Mouse (Mus musculus) telencephalon, adult 2 months (tissue): ENCODE results near the gene Olfr923.
"Not testable (repeated sequence)": the region's sequence is repeated elsewhere in the genome, so short reads cannot be mapped to it uniquely, and the experiment has no call there.

Experiments used
- DNase-seq: peaks from one replicate; pipeline ENCODE4 v3.0.0-alpha.2; 2011; ENCODE audit warnings: low read depth, low spot score

Olfr923 gene

DNA sequence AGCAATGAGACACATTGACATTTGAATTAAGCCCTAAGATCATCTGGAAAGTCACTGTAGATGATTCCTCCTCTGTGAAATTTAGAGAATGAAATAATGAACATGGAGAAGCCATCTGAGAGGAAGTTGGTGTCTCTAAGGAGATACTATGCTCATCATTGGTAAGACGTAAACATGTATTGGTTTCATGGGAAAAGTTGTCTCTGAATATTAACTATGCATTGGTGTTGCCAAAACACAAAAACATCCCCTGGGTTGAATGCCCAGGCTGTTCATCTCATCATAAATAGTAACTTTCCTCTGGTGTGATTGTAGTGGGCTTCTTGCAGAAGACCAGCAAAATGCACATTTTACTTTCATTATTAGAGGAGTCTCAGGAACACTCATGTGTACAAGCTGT lies at the start of gene Olfr923:
Gene Olfr923 (plus strand): TSS at position 301 of the 400 bp plus-strand sequence.
- no peak for DNase-seq

DNA sequence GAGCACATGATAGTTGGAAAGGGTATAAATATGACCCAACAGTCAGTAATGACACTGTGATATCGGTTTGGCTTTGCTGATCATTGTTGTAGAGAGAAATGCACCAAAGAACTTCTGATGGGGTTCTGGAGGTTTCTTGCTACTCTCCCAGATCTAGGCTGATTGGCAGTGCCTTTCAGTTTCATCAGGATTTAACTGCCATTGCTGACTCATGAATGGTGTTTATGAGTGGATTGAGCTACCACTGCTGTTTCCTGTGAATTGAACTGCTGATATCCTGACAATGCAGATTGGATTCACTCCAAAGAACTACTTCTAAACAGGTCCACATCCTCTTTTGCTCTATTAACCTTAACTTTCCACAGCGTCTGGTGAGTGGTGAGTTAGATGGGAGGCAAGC lies 33.7 kb upstream of the Olfr923 start:
- DNase-seq = no peak

DNA sequence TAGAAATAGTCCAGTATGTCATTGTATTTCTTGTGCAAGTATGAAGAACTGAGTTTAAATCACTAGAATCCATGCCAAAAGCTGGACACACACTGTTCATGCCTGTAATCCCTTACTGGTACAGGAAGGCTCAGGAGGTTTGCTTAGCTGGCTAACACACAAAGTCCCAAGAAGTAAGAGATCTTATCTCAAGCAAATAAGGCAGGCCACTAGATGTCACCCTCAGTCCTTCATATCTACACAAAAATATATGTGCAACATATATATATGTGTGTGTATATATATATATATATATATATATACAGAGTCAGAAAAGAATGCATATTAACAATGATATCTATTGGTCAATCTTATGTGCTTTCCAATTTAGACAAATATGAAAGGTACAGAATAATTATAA lies 20.6 kb upstream of the Olfr923 start:
- peak; percentile 15 for DNase-seq

DNA sequence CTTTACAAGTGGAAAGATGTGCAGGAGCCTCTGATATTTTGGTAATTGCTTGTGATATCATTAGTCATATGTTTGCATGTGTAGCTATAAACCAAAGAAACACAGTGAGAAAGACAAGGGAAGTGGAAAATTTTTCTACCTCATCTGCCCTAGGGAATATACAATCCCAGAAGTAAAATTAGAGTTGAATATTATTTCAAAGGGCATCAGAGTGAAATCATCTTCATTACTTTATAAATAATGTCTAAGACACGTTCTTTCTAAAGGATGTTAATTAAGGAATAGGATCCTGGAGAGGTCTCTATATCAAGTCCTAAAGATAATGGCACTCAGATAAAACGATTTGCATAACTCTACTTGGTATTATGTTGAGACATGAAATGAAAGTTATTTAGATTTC lies 12.0 kb upstream of the Olfr923 start, which contains the start of gene Olfr922:
Gene Olfr922 (plus strand): TSS at position 301 of the 400 bp plus-strand sequence.
- DNase-seq = no peak

DNA sequence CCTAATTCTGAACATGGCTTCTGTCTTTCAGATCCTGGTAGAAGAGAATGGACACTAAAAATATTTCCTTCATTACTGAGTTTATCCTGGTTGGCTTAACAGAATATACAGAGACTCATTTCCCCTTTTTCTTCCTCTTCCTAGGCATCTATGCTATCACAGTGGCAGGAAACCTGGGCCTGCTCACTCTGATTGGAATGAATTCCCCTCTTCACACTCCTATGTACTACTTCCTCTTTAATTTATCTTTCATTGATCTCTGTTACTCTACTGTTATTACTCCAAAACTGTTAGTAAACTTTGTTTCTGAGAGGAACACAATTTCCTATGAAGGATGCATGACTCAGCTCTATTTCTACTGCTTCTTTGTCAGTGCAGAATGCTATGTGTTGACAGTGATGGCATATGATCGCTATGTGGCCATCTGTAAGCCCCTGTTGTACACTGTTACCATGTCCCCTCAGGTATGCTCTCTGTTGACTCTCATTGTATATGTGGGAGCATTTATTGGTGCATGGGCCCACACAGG lies 10.8 kb upstream of the Olfr923 start:
- DNase-seq = no peak

DNA sequence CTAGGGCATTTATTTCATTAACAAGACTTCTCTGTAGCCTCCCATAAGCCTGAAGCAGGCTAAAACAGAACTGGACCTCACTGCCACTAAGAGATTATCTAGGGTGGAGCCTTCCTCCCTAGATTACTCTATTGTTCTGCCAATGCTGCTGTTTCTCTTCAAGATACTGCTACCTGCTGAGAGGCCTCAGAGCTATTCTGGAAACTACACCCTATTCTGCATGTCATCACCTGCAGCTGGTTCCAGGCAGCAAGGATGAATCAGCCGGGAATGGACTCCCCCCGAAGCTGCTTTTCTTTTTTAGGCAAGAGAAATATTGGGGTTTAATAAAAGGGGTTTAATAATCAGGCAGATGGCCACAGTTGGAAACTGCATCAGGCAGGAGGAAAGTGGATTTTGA lies 6.7 kb downstream of the Olfr923 start:
- no peak for DNase-seq

DNA sequence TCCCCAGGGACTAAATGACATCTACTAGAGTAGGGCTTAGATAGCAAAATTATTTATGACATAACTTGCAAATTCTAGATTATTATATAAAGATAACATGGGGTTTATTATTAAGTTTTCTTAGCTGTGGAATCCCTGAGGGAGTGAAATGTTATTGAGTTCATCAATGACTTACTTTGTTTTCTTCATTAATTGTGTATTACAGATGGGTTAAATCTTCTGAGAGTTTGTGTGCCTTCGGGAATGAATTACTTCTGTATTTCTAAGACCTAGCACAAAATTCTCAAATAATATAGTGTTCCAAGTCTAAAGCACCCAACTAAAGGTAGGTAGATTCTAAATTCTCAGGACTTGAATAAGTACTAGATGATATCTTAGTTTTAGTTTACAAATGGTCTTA lies 17.8 kb downstream of the Olfr923 start, which contains the start of gene Olfr924:
Gene Olfr924 (plus strand): TSS at position 301 of the 400 bp plus-strand sequence.
- DNase-seq = no peak

DNA sequence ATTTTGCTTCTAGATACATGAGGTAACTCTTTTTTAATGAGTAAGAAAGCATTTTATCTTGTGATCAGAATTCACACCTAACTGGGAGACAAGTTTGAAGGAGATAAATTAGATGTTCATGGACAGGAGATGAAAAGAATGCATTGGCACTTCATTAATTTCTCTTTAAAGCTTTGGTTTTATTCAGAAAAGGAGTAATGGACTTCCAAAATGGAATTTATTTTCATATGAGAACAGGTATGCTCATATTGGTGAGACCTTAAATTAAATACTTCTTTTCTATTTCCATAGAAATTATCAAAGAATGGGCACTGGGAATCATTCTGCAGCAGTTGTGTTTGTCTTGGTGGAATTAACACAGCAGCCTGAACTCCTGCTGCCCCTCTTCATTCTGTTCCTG lies 28.4 kb downstream of the Olfr923 start, which contains the start of gene Olfr26:
Gene Olfr26 (plus strand): TSS at position 301 of the 400 bp plus-strand sequence.
- no peak for DNase-seq

DNA sequence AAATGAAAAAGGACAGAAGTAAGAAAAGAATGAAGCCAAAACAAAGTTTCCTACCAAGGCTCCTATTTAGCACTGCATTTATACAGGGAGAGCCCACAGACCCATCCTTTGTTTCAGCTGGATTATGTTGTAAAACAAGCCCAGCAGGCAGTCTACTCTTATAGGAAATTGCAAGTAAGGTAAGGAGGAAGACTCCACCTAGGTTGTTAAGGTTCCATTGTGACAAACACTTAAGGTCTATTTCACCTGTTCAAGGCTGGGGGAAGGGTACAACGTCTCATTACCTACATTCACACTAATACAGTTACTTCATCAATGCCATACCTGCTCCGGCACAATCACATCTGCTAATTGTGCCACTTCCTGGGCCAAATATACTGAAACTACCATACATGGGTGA lies 48.5 kb downstream of the Olfr923 start:
- not testable (repeated sequence) for DNase-seq

DNA sequence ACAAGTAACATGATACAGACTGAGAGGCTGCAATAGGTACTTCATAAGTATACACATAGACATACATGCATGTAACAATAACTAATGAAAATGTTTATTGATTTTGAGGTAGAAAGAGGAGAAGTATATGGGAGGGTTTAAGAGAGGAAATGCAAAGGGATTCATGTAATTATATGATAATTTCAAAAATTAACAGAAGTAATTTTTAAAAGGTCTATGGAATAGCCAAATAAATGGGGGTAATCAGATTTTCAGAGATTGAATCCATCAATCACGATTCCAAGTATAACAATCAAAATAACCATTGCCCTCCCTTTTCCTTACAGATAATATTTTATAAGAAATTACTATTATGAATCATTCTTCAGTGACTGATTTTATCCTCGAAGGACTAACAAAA lies 50.5 kb downstream of the Olfr923 start, which contains the start of gene Olfr926:
Gene Olfr926 (plus strand): TSS at position 301 of the 400 bp plus-strand sequence.
- no peak for DNase-seq
